Mouse (Mus musculus) embryonic stem cell, embryonic (primary cell): ENCODE measurements around the gene Atp6v0a4.

ENCODE experiments used
- CTCF ChIA-PET, 4 experiments: fragments of 300-600 bp in 2 of 4; fragments of 350-600 bp in 2 of 4; sonication (Branson Sonifier 250); formaldehyde crosslinking; loops; one replicate each; lab custom pipeline; 2022; ENCODE audit warnings: inconsistent platforms in 2 of 4; lab: Charles Lee
- POLR2A ChIA-PET, 4 experiments: fragments of 300-600 bp in 2 of 4; fragments of 350-600 bp in 2 of 4; sonication (Branson Sonifier 250); formaldehyde crosslinking; loops; one replicate each; lab custom pipeline; 2022; ENCODE audit warnings: antibody characterized with exemption in 4 of 4, inconsistent platforms in 1 of 4; lab: Charles Lee

Atp6v0a4 gene

GRCm38 (mm10) chr6:38139086-38139485 is 14.7 kb upstream of the Atp6v0a4 start:
- ChIA-PET POLR2A (no interaction called here), CTCF (interaction anchor here in 2 of 4 experiments (0.5 to 1.6 kb wide), 2 partner anchors 9 to 106 kb away, joined by 3 to 4 read pairs; no protein-coding TSS in a partner anchor)

DNA sequence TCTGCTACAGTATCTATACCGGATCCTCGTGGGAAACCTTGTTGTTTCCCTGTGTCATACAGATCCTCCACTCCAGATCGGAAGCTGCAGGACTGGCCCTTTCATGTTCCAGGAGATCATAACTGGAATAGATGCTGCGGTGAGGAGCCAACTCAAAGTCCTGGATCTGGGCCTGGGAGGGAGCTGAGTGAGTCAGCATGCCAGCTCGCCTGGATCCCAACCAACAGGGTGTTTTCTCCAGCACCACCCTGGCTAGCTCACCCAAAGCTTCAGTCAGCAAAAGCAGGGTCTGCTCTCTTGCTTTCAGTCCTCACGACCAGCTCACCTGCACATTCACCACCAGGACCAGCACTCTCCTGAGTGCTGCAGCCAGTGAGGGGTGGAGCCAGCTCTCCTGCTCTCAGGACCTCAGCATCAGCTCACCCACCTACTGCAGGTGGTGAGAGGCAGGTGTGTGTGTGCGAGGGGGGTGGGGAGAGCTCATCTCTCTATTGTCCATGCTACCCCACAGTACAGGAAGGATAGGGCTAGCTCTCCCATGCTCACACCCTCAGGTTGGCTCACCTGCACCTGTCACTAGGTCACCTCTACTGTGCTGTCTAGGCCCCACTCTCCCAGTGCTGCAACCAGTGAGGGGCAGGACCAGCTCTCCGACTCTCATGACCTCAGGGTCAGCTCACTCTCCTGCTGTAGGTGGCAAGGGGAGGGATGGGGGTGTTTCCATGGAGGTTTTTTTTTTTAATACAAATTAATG is 10.6 kb upstream of the Atp6v0a4 start:
- POLR2A ChIA-PET = interaction anchor here in 2 of 4 experiments (0.6 to 1.1 kb wide), 6 partner anchors 10 to 229 kb away, joined by 3 to 9 read pairs (median 3); no protein-coding TSS in a partner anchor
- CTCF ChIA-PET = interaction anchor here in 3 of 4 experiments (0.5 to 0.8 kb wide), 4 partner anchors 11 to 193 kb away, joined by 3 to 4 read pairs (median 3); no protein-coding TSS in a partner anchor

GRCm38 (mm10) chr6:38131801-38132231 is 7.4 kb upstream of the Atp6v0a4 start:
- ChIA-PET CTCF (interaction anchor here in 2 of 4 experiments (0.8 to 2.8 kb wide), 3 partner anchors 10 to 161 kb away, joined by 3 to 11 read pairs (median 5); no protein-coding TSS in a partner anchor), POLR2A (interaction anchor here in 3 of 4 experiments (0.6 to 1.5 kb wide), 7 partner anchors 10 to 372 kb away, joined by 3 to 5 read pairs (median 3); no protein-coding TSS in a partner anchor)

DNA sequence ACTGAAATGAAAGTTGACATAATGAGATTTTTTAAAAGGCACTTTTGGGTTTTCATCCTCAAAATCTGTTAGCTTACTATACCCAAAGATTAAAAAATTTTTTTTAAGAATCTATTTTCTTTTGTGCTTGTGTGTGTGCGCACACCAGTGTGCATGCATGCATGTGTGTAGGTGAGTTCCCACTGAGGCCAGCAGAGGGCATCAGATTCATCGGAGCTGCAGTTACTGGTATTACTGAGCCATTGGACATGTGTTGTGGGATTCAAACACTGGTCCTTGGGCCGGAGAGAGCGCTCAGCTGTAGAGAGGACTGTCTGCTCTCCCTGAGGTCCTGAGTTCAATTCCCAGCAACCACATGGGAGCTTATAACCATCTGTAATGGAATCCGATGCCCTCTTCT is 5.5 kb upstream of the Atp6v0a4 start:
- POLR2A ChIA-PET = interaction anchor here in 1 of 4 experiments (0.6 to 1.4 kb wide), 4 partner anchors 8 to 163 kb away, joined by 3 read pairs; no protein-coding TSS in a partner anchor
- CTCF ChIA-PET = interaction anchor here in 3 of 4 experiments (0.6 to 2.8 kb wide), 11 partner anchors 8 to 1316 kb away, joined by 3 to 11 read pairs (median 4); no protein-coding TSS in a partner anchor

GRCm38 (mm10) chr6:38128115-38128514 is 3.7 kb upstream of the Atp6v0a4 start:
- POLR2A ChIA-PET = interaction anchor here in 1 of 4 experiments (0.5 kb wide), 2 partner anchors 32 to 87 kb away, joined by 3 to 4 read pairs; no protein-coding TSS in a partner anchor
- CTCF ChIA-PET = interaction anchor here in 1 of 4 experiments (0.7 kb wide), 1 partner anchor 1086 kb away, joined by 4 read pairs; no protein-coding TSS in a partner anchor

- POLR2A ChIA-PET = interaction anchor here in 1 of 4 experiments (0.6 to 0.7 kb wide), 2 partner anchors 9 to 186 kb away, joined by 3 to 4 read pairs; no protein-coding TSS in a partner anchor
These were observed 1.1 kb upstream of the Atp6v0a4 start for GRCm38 (mm10) chr6:38125462-38125861.

DNA sequence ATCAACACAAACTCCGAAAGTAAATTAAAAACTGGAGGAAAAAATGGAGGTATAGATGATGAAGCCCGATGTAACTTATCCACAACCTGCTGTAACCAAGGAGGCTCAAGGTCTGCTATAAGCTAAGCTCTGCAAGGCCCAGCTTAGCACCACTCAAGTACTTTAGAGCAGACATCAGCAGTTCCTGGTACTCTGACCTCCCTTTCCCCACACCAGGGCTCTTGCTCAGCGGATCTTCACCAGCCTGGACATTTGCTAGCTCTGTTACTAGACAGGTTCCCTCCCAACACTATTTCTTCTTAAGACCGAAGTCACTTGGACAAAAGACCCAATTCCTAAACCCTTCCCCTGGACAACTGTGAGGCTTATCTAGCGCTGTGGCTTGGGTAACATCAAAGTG is 496 bp upstream of the Atp6v0a4 start:
- ChIA-PET POLR2A (interaction anchor here in 1 of 4 experiments (0.6 to 0.7 kb wide), 2 partner anchors 10 to 186 kb away, joined by 3 to 4 read pairs; no protein-coding TSS in a partner anchor), CTCF (interaction anchor here in 1 of 4 experiments (0.6 to 0.7 kb wide), 2 partner anchors 162 to 580 kb away, joined by 3 to 4 read pairs; no protein-coding TSS in a partner anchor)

More at GRCm38 (mm10) chr6:38125462-38125861, 1.1 kb upstream of the Atp6v0a4 start:
- CTCF ChIA-PET = interaction anchor here in 1 of 4 experiments (0.6 to 0.7 kb wide), 2 partner anchors 161 to 579 kb away, joined by 3 to 4 read pairs; no protein-coding TSS in a partner anchor

GRCm38 (mm10) chr6:38123471-38124206 is 747 bp downstream of the Atp6v0a4 start:
- POLR2A ChIA-PET = no interaction called here

GRCm38 (mm10) chr6:38122791-38123190 is 1.6 kb downstream of the Atp6v0a4 start:
- ChIA-PET CTCF (interaction anchor here in 1 of 4 experiments (0.6 kb wide), 1 partner anchor 803 kb away, joined by 4 read pairs; no protein-coding TSS in a partner anchor), POLR2A (no interaction called here)

More at GRCm38 (mm10) chr6:38123471-38124206, 747 bp downstream of the Atp6v0a4 start:
- CTCF ChIA-PET = interaction anchor here in 1 of 4 experiments (0.6 kb wide), 1 partner anchor 802 kb away, joined by 4 read pairs; no protein-coding TSS in a partner anchor

- ChIA-PET POLR2A (interaction anchor here in 1 of 4 experiments (0.6 to 1.4 kb wide), 4 partner anchors 8 to 32 kb away, joined by 3 to 5 read pairs (median 3); no protein-coding TSS in a partner anchor), CTCF (interaction anchor here in 1 of 4 experiments (0.6 kb wide), 1 partner anchor 171 kb away, joined by 7 read pairs; no protein-coding TSS in a partner anchor)
These were observed 2.5 kb downstream of the Atp6v0a4 start for GRCm38 (mm10) chr6:38121843-38122242.

DNA sequence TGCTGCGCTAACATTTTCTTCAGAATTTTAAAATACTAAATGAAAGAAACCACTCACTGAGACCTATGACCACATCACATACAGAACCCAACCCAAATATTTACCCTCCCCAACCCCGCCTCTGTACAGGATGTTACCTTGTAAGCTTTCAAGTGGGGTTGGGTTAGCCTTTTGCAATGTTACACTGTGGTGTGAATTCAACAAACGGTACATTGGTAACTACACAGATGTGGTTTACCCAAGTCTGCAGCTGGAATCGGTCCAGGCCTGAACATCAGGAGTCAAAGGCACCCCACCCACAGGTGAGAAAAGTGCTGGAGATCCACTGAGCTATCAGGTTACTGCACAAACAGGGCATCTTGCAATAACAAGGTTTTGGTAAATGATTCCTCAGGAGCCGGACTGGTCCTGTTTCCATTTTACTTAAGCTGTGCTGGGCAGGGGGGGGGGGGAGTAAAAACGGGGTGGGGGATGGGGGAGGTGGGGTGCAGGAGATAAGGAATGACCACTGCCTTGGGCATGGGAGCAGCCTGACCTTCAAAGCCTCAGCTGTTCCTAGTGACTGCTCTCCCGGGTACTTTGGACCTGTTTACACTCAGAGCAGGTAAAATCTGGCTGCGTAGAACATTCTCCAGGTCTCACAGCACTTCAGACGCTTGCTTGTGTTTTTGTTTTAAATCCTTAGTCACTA is 3.6 kb downstream of the Atp6v0a4 start:
- ChIA-PET POLR2A (interaction anchor here in 3 of 4 experiments (0.5 to 1.4 kb wide), 4 partner anchors 26 to 172 kb away, joined by 3 to 14 read pairs (median 4); no protein-coding TSS in a partner anchor), CTCF (interaction anchor here in 1 of 4 experiments (0.6 kb wide), 1 partner anchor 558 kb away, joined by 3 read pairs; no protein-coding TSS in a partner anchor)

DNA sequence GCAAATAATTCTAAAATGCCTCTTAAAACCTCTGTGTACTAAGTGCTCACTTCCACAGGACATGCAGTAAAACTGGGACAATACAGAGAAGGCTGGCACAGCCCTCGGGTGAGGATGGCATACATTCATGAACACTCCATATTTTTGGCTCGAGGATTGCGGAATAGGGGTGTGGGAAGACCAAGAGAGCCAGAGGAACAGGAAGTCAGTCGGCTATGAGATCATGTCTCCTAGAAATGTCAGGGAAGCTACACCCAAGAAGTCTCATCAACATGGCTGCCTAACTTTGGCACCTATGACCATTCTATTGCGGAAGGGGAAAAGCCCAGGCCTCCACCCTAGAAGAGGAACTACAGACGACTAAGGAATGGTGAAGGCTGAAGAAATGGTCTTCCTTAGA is 6.0 kb downstream of the Atp6v0a4 start:
- CTCF ChIA-PET = no interaction called here
- POLR2A ChIA-PET = interaction anchor here in 1 of 4 experiments (1.1 kb wide), 1 partner anchor 8 kb away, joined by 3 read pairs; no protein-coding TSS in a partner anchor

GRCm38 (mm10) chr6:38116107-38116770 is 8.1 kb downstream of the Atp6v0a4 start:
- POLR2A ChIA-PET = interaction anchor here in 3 of 4 experiments (0.7 to 1.6 kb wide), 8 partner anchors 9 to 257 kb away, joined by 3 to 4 read pairs (median 4); no protein-coding TSS in a partner anchor
- CTCF ChIA-PET = no interaction called here

DNA sequence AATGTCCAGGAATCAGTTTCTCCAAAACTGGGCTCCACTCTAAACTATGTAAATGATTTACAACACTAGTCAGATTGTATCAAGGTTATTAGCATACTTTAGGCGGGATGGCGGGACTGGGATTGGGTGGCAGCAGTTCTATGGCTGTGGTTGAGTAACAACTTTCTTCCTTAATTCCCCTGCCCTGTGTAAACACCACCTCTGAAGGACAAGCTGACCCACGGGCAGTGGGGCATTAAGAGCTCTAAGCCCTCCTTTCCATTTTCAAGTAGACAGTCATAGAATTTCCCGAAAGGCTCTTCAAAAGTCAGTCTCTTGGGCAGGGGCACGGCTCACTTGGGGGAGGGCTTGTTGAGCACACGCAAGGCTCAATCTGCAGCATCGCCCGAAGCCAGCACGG is 13.5 kb downstream of the Atp6v0a4 start:
- POLR2A ChIA-PET = interaction anchor here in 2 of 4 experiments (0.5 to 1.3 kb wide), 2 partner anchors 62 to 582 kb away, joined by 4 to 9 read pairs; no protein-coding TSS in a partner anchor

DNA sequence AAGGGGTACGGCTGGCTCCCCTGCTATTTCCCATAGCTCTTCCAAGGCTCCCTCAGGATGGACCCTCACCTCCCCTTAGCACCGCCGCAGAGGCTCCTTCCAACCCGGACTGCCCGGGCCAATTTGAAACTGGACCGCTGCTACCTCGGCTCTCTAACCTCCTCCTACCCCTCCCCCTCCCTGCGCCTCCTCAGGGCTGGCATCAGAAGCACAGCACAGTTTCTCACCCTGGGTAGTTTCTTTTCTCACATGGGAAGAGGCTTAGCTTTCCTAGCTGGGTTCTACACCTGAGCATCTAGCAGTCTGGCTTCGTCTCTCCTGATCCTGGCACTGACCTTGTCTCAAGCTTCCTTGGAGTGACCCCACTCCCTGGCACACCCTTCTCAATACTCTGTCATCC is 14.5 kb downstream of the Atp6v0a4 start:
- CTCF ChIA-PET = interaction anchor here in 1 of 4 experiments (0.5 to 1.2 kb wide), 2 partner anchors 103 to 736 kb away, joined by 3 read pairs; no protein-coding TSS in a partner anchor
- POLR2A ChIA-PET = interaction anchor here in 1 of 4 experiments (0.6 to 1.3 kb wide), 3 partner anchors 9 to 61 kb away, joined by 3 to 4 read pairs (median 4); no protein-coding TSS in a partner anchor

More for the DNA sequence above, 13.5 kb downstream of the Atp6v0a4 start:
- CTCF ChIA-PET = interaction anchor here in 1 of 4 experiments (1.2 kb wide), 1 partner anchor 104 kb away, joined by 3 read pairs; no protein-coding TSS in a partner anchor
